Mouse (Mus musculus): Measurements from ENCODE around the gene Ggct.
"Not testable (repeated sequence)": the region's sequence is repeated elsewhere in the genome, so short reads cannot be mapped to it uniquely, and the experiment has no call there.

Gene Ggct

DNA sequence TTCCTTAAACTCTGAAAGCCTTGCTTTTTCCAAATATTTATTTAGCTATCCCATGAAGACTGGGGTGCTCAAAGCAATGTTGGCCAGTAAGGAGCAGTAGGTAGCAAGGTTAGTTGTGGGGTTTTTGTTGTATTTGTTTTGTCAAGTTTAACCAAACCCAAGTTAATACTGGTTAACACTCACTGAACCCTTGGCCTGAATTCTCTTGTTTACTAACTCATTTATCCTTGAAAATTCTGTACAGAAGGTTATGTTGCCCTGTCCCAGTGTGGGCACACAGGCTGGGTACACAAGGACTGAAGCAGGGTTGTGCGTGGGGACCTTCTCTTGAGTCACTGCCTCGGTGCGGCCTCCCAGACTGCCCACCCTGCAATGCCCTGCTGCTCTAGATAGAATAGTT lies 3.6 kb upstream of the Ggct start:
- no peak for DNase-seq (ENCODE audit: low spot score)

- no peak for DNase-seq (ENCODE audit: low spot score)
Measured at GRCm38 (mm10) chr6:54992141-54992540, 609 bp downstream of the Ggct start.

- DNase-seq (ENCODE audit: low spot score): no peak
Measured at GRCm38 (mm10) chr6:54991189-54991588, 1.6 kb downstream of the Ggct start.

GRCm38 (mm10) chr6:54988141-54988540 lies 4.6 kb downstream of the Ggct start:
- DNase-seq (ENCODE audit: low spot score): no peak

DNA sequence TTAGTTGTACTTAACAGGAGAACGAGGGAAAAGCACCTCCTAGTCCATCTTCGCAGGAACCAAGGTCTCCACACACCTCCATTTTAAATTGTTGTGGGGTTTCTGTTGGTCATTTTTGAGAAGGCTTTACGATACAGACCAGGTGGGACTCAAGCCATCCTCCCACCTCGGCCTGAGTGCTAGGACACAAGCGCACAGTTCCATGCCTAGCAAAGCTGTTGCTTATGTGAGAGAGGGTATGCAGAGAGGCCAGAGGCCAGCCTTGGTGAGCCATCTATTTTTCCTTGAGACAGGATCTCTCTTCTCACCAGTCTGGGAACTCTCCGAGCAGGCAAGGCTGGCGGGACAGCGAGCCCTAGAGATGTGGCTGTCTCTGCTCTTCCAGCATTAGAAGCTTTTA lies 8.7 kb downstream of the Ggct start:
- no peak for DNase-seq (ENCODE audit: low spot score)

DNA sequence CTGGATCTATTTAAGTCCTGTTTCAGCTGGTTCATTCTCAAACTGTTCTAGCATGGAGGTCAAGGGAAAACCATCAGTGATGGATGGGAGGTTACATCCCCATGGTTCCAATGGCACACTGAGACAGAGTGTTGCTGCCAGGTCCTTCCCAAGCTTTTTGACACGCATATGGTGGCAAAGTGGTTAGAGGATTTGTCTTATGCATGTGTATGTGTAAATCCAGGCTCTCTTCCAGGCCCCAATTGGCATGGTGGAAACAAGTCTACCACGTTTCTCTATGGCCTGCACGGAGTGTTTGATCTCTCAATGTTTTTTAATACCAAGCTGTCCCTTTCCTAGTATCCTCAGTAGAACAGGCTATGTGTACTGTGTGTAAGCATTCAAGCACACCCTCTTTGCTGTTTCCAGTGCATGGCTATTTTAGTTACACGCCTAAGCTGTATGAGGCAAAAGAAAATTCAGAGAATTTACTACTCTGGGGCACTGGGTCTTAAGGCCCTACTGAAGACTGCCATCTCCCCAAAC lies 9.2 kb downstream of the Ggct start:
- DNase-seq (ENCODE audit: low spot score): no peak

GRCm38 (mm10) chr6:54979426-54979825 lies 13.3 kb downstream of the Ggct start:
- no peak for DNase-seq (ENCODE audit: low spot score)

GRCm38 (mm10) chr6:54975616-54976015 lies 17.1 kb downstream of the Ggct start:
- no peak for DNase-seq (ENCODE audit: low spot score)

DNA sequence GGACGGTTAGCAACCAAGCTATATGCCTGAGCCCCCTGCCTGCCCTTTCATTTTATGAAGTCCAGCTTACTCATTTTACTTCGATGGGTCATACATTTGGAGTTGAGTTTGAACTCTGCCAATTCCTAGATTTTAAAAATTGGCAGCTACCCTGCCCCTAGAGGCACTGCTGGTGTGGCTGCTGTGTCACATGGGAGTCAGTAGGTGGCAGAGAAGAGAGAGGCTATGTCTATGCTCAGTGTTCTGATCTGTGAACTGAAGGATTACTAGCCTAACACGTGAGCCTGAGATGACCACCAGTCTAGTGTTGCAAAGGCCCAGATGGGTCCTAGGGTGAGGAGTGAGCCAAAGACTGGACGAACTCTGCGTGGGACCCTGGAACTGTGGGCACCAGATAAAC lies 18.2 kb downstream of the Ggct start:
- DNase-seq (ENCODE audit: low spot score): no peak

- no peak for DNase-seq (ENCODE audit: low spot score)
Measured at GRCm38 (mm10) chr6:54972929-54973211, 19.9 kb downstream of the Ggct start.

GRCm38 (mm10) chr6:54972111-54972928 lies 20.4 kb downstream of the Ggct start, which contains the start of gene Nod1:
Gene Nod1, minus strand, starts transcription at chr6:54972612.
- peak; percentile 87 for DNase-seq (ENCODE audit: low spot score)

GRCm38 (mm10) chr6:54971731-54972110 lies 21.0 kb downstream of the Ggct start:
- DNase-seq (ENCODE audit: low spot score): no peak

DNA sequence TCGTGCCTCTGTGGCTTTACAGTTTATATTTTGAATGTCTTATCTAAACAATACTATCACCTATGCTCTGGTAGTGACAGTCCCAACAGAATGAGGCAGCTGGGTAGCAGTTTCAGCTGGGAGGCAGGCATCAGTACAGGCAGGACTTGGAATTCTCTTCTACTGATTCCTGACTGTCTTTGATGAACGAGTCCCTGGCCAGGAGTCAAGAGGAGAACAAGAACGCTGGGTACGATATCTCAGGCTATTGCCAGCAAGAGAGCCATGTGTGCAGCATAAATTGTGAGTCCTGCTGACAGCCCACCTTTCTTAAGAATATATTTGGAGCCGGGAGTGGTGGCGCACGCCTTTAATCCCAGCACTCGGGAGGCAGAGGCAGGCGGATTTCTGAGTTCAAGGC lies 22.2 kb downstream of the Ggct start:
- no peak for DNase-seq (ENCODE audit: low spot score)

- no peak for DNase-seq (ENCODE audit: low spot score)
Measured at GRCm38 (mm10) chr6:54969801-54970200, 22.9 kb downstream of the Ggct start.

- no peak for DNase-seq (ENCODE audit: low spot score)
Measured at GRCm38 (mm10) chr6:54967591-54967990, 25.2 kb downstream of the Ggct start.

GRCm38 (mm10) chr6:54965234-54965633 lies 27.5 kb downstream of the Ggct start:
- DNase-seq (ENCODE audit: low spot score): no peak

GRCm38 (mm10) chr6:54964755-54965154 lies 28.0 kb downstream of the Ggct start:
- DNase-seq (ENCODE audit: low spot score): no peak

GRCm38 (mm10) chr6:54963599-54963998 lies 29.2 kb downstream of the Ggct start:
- no peak for DNase-seq (ENCODE audit: low spot score)

DNA sequence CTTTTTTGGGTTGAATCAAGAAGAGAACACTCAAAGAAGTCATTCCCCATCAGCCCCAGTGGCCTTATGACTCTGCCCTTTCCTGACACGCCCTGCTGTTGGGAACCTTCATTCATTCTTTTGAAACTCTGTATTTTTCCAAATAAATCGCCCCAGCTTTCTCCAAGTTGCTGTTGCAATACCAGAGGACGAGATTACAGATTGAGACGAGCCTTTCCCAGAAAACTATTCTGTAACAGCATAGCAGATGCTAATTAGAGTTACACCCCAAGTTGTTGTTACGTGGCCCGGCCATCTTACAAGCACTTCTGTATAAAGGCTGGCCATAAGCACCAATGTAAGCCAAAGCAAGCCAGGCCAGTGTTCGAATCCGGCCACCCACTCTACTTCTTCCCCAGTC lies 35.1 kb downstream of the Ggct start:
- DNase-seq (ENCODE audit: low spot score): no peak

DNA sequence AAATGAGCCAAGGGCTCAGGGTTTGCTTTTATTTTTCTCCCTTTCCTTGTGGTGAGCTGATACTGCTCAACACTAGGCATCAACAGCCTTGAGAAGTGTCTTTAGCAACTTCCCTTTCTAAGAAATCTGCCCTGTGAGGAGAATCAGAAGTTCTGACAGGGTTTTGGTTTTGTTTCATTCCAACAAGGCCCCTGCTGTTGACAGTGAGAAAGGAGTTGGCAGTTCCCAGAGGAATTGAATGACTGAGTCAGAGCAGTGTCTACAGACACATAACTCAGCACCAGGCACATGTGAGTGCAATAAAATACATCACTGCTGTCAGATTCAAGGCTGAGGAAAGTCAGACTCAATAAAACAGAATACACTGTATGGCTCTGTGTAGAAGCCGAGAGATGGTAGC lies 36.3 kb downstream of the Ggct start:
- no peak for DNase-seq (ENCODE audit: low spot score)

DNA sequence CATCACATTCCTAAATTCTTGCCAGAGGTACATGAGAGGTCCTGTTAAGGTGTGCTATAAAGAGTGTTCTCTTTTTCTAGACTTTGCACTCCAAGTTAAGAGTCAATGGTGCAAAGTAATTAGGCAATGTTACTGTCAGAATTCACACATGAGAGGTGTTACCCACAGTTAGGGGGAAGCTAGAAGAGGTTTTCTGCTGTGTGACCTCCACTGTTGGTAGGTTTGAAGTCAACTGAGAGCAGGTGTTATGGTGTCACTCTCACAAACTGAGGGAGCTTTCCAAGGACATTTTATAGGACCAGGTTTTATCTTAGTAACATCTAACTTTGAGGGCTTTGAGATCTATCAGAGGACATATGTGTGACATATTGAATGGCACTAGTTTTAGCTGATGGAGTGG lies 36.8 kb downstream of the Ggct start:
- no peak for DNase-seq (ENCODE audit: low spot score)

DNA sequence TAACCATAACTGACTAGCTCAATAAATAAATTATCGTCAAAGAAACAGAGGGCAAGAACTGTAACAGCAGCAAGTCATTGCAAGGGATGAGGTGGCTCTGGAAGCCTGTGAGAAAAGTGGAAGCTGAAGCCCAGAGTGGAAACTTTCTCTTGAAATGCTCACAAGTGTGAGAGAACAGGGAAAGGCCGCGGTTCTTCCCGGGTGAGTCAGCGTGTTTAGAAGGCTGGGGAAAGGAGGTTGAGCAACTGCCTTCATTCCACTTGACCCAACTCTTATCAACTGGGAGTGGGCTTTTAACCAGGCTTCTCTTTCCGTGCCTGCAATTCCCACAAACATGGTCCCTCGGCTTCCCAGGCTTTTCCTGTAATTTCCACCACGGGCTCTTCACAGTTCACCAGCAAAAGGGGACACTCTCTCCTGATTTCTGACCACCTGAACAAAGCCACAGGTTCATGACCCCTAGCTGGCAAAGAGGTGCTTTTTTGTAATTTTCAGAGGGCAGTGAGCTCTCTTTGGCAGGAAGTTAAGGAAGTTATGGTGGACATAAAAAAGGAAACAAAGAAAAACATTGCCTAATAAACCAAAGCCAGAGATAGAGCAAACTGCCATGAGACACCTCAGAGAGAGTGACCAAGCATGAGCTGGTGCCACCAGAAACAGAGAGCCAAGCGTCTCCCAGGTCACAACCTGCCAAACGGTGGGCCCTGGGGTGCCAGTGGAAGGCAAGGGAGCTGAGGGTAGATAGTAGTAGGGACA lies 37.9 kb downstream of the Ggct start:
- no peak for DNase-seq (ENCODE audit: low spot score)

GRCm38 (mm10) chr6:54953399-54953798 lies 39.4 kb downstream of the Ggct start:
- DNase-seq (ENCODE audit: low spot score): not testable (repeated sequence)
